Mouse (Mus musculus) spleen, postnatal 0 days (tissue): ENCODE data around the gene Aggf1. TPM values are rescaled to one million over a fixed set of nuclear protein-coding genes. Genes with fewer than 3 reads are reported as not detected.

Experiments
- polyA plus RNA-seq: library from polyadenylated mRNA; unstranded; fragments of >200 nt; fragmentation: Nextera tagmentation; extraction: Ambion mirVana; gene quantifications from 2 replicates; pipeline ENCODE4 v1.2.1, GENCODE M21; 2015

The Aggf1 gene
- 23.9 and 25.3 TPM in 2 replicates for polyA plus RNA-seq

GRCm38 (mm10) chr13:95374701-95375553, at the start of gene Aggf1:
Gene Aggf1 (minus strand): TSS chr13:95375352.

GRCm38 (mm10) chr13:95323400-95323799, 51.8 kb downstream of the Aggf1 start, which contains the start of gene Zbed3:
Gene Zbed3 (plus strand): TSS chr13:95323612.

Other genes with a start within 250 kb of the Aggf1 start
- gene Pde8b, start 125.0 kb downstream of the Aggf1 start, polyA plus RNA-seq: 0.42 and 0.75 TPM in 2 replicates
- gene Zbed3, start 51.7 kb downstream of the Aggf1 start, polyA plus RNA-seq: 10.6 and 14.7 TPM in 2 replicates
- gene Crhbp, start 69.6 kb upstream of the Aggf1 start, polyA plus RNA-seq: 0.22 TPM in 1 of 2 replicates, not detected in the other
- gene S100z, start 103.4 kb upstream of the Aggf1 start, polyA plus RNA-seq: not detected in 2 replicates
- 0.08 TPM in 2 replicates for gene F2rl1, start 149.9 kb upstream of the Aggf1 start, polyA plus RNA-seq
- 58.4 and 60.5 TPM in 2 replicates for gene F2r, start 243.1 kb upstream of the Aggf1 start, polyA plus RNA-seq